Mouse (Mus musculus) telencephalon, adult 2 months (tissue): Measurements from ENCODE around the gene Dnmt3l.
"Not testable (repeated sequence)": the region's sequence is repeated elsewhere in the genome, so short reads cannot be mapped to it uniquely, and the experiment has no call there.

Experiments
- DNase-seq: peaks from one replicate; pipeline ENCODE4 v3.0.0-alpha.2; 2011; ENCODE audit warnings: low read depth, low spot score

Gene Dnmt3l

DNA sequence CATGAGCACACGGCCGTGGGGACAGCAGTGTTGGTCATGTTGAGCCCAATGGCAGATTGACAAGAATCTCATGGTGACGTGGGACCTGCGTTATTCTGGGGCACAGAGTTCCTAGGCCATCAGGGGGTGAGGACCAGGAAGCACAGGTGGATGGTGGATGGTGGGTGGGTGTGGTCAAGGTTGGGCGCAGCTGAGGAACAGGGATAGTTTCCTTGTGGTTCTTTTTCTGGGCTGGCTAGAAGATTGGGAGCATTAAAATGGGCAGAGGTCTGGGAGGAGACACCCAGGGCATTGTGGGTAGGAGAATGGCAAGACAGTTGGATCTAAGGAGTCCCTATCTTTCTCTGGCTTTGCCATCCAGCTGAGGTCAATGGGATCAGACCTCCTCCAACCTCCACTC lies at the start of gene Dnmt3l:
Gene Dnmt3l (plus strand): TSS at position 301 of the 400 bp plus-strand sequence.
- DNase-seq, result no peak

DNA sequence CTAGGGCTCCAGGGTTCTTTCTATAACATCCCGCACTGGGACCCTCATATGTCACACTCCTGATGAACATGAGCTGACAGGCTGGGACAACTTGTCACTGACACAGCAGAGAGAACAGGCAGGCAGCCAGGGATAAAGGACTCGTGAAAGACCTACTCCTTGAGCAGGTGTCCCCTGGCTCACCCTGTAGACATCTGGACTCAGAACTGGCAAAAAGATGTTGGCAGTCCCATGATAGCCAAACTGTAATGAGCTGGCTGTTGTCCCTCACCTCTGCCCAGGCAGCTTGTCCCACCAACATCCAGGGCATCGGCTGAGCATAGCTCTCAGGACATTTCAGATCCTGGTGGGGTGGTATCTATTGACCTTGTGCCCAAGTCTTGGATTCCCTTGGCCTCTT lies 46.1 kb upstream of the Dnmt3l start:
- DNase-seq, result no peak

DNA sequence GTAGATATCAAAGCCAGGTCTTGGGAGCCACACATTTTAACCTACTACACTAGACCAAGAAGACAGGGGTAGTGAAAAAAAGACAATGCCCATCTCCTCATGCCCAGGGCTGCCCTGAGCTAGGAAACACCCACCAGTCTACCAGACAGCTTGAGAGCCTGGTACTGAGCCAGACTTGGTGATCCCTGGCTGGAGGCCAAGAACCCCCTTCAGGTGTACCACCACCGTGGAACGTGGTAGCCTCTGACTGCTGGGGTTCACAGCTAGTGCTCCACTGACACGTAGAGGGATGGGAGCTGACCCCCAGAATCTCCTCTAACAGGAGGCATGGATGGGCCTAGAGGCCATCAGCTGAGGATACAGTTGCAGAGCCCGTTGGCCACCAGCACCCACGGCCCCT lies 41.5 kb upstream of the Dnmt3l start:
- no peak for DNase-seq

DNA sequence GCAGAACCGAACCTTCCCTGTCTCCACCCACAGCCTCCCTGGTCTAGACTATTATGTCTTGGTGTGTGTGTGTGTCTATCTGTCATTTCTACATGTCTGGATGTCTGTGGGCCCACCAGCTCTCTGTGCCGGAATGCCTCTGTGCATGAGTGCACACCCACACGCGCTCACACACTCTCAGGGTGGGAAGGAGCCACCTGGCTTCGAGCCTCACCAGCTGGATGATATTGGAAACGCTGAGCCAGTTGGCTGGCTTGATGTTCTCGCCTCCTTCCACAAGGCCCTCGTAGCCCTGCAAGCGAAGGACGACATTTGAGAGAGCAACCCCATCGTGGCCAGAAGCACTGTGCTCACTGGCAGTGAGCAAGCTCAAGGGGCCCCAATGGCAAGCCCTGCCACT lies 40.0 kb upstream of the Dnmt3l start:
- DNase-seq, result peak; percentile 94

DNA sequence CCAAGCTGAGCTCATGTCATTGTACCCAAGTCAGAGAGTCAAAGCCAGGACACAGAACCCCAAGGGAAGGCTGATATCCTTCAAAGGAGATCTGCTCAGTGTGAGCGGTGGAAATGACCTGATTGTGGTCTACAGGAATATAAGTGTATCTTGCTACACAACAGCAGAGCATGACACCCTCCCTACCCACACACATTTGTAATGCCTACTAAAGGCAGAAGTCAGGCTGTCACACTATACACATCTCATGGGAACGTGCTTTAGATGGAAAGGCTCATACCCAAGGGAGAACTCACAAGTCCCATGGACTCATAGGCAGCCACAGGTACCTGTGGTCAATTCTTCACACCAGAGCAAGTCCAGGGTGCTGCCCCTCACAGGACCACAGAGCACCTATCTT lies 39.4 kb upstream of the Dnmt3l start:
- DNase-seq, result no peak

DNA sequence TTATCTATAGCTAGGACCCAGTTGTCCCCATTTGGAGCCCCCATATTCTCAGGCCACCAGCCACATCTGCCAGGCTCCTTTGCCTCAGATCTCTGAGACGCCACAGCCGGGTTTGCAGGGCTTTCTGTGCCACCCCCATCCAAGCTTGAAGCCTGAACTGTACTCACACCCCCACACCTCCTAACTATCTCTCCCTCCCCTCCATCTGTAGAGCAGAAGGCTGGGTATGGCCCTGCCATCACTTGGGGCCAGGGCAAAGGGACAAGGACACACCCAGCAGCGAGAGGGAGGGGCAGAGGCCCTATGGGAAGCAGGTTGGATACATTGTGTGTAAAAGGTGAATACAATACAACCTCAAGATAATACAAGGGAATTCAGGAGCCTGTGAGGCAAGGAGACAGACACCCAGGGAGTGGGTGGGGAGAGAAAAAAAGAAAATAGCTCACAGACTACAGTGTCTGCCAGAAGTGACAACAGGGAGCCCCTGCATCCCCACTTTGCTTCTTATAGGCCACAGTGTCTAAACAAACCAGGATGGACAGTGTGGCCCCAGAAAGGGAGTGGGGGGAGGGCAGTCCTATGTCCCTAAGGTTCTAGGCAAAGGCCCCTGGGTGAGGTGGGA lies 37.2 kb upstream of the Dnmt3l start:
- no peak for DNase-seq

DNA sequence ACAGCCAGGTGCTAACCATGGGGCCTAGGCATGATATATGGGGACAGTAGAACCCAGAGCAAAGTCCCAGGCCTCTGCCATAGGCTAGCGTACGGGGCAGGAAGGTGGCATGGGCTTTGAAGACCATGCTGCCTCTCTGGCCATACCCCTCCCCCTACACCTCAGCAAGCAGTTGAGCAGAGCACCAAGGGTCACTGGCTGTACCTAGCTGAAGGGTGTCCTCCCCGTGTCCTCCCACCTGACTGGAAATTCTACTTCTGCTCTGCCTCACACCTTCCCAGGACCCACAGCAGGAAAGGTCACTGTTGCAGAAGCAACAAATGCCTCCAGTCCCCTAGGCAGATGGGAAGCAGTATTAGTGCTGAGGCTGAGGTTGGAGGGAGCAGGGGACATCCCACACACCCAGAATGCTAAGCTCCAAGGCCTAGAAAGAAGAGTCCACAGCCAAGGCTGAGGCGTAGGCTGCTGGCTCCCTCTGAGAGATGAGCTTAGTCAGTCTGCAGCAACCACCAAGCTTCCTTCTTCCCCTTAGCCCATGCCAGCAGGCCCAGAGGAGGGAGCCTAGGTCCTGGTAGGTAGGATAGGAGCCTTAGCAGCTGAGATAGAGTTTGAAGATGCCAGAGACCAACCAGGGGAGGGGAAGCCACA lies 35.8 kb upstream of the Dnmt3l start:
- DNase-seq, result no peak

DNA sequence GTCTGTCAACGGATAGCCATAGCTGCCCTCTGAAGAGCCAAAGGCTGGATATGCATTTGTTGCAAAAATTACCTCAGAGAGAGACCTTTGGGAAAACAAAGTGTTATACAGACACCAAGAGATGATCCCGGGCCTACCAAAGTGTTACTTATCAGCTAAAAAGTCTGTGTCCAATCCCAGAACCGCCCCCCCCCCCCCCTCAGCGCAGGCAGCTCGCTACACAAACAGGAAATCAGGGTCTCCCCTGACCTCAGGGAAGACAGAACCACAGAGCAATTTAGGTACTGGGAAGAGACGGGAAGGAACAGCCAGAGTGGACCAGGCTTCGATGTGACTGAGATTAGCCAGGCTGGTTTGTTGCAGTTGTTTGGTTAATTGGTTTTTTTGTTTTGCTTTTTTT lies 34.5 kb upstream of the Dnmt3l start:
- DNase-seq, result no peak

DNA sequence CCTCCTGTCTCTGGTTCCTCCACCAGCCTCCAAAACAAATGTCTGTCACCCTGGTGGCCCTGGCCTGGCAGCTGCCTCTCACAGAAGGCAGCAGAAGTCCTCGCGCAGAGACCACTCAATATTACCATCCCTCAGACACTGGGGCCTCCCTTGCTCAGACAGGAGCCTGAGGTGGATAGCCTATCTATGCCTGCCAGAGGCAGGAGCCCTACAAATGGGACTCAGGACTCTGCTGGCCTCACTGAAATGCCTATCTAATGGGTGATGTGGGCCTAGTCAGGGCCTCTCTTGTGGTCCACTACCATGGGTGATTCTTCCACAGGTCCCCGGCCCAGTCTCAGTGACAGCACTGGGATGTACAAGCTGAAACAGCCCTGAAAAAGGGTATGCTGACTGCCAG lies 33.6 kb upstream of the Dnmt3l start:
- DNase-seq, result no peak

DNA sequence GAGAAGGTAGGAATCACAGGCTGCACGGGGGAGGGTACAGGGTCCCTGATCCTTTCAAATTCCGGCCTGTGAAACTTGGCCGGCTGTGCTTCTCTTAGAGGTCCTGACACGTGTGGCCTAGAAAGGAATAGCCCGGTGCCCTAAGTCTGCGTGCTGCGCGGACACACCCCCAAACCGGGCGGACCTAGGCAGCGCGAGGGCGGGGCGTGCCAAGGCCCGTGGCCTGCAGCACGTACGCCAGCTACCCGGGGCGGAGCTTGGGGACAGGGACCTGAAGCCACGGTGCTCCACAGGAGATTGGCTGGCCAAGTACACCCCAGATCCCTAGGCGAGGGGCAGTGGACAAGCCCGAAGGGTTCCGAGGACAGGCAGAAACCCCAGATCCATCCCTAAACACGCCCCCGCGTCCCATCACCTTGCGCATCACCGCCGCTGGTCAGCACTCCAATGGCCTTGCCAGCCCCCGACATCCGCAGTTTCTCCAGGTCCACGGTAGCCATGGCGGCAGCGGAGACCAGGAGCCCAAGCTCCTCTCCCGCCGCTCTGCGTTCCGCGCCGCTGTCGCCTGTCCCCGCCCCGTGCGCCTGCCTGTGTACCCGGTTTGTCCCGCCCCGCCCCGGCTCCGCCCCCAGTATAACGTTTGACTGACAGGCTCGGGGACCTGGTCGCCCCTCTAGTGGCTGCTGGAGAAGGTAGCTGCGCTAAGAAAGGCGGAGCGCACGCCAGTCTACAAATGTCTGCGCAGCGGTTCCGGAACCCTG lies 32.4 kb upstream of the Dnmt3l start:
- peak; percentile 81 for DNase-seq

DNA sequence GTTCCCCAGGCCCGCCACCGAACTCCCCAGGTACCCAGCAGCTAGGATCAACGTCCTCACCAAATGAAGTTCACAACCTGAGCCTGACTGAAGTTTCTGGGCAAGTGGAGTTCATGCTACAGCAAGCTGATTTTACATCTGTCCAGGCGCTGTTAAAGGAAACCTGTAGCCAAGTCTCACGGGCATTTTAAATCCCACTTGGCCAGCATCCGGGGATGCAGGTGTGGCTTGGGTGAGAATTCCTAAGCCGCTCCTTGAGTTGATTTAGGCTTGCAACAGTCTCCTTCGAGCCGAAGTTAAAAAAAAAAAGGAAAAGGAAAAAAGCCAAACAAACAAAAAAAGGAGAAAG lies 31.8 kb upstream of the Dnmt3l start, which contains the start of gene Pfkl:
Gene Pfkl (minus strand): TSS at position 139 of the 349 bp plus-strand sequence.
- DNase-seq, result no peak

DNA sequence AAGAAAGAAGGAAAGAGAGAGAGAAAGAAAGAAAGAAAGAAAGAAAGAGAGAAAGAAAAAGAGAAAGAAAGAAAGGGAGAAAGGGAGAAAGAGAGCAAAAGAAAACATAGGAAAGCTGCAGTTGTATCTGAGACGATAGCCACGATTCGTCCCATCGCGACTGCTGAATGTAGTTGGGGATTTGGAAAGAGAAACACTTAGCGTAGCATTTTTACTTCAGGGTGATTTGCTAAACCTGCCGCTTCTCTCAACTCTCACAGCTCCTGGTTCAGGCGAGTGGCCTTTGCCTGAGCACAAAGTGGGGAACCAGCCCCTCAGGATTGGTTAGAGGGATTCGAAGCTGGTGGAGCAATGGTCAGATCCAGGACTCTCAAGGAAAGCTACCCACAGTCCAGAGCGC lies 31.4 kb upstream of the Dnmt3l start:
- DNase-seq, result no peak

DNA sequence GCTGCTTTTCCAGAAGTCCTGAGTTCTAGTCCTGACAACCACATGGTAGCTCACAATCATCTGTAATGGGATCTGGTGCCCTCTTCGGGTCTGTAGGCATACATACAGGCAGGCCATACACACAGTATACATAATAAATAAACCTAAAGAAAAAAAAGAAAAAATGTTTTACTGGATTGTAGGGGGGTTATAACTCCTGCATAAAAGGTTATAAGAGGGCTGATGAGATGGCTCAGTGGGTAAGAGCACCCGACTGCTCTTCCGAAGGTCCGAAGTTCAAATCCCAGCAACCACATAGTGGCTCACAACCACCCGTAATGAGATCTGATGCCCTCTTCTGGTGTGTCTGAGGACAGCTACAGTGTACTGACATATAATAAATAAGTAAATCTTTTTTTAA lies 30.6 kb upstream of the Dnmt3l start:
- DNase-seq, result not testable (repeated sequence)

DNA sequence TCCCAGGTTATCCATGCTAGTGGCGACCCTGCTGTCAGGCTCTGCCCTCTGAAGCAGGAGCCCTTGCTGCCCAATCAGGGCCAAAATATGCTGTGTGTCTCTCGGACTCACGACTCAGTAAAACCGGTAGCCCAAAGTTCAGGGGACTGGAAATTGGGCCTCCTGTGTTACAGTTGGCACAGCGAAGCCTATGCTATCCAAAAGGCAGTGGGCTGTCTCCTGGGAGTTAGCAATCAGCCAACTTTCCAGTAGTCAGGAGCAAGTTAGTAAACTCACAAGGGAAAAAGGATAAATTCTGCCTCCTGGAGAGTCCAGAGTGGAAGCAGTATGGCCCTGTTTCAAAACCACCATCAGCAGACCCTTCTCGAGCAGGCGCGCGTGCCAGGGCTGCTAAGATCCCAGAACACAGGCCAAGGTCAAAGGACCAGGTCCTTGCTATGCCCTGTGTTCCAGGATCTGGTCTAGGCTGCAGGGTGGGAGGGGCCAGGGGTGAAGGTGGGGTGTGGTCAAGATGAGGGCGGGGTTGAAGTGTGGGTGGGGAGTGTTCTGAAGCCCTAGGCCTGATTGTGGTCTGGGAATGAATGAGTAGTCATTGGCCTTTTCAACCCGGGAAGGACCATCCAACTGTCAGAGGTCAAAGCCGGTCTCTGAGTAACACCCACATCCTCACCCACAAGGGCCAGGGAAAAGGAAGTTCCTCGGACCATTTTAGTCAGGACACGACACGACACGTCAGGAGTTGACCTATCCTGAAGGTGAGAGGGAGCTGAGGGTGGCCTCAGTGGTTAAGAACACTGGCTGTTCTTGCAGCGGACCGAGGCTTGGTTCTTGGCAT lies 28.9 kb upstream of the Dnmt3l start:
- no peak for DNase-seq

DNA sequence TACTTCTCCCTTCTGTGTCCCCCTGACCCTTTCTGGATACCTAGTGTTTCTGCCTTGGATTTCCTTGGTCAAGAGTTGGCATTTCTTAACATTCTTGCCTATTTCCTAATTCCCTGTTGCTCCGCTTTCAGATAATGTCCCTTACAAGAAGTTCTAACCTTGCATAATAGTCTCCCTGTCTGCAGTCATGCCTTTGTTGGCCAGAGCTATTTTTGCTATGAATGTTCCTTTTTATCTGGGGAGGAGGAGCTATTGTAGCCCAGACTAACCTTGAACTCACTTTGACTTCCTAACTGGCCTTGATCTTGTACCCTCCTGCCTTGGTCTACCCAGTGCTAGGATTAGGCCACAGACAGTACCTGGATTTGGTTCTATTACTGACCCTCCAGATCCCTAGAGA lies 26.3 kb upstream of the Dnmt3l start:
- DNase-seq, result no peak

DNA sequence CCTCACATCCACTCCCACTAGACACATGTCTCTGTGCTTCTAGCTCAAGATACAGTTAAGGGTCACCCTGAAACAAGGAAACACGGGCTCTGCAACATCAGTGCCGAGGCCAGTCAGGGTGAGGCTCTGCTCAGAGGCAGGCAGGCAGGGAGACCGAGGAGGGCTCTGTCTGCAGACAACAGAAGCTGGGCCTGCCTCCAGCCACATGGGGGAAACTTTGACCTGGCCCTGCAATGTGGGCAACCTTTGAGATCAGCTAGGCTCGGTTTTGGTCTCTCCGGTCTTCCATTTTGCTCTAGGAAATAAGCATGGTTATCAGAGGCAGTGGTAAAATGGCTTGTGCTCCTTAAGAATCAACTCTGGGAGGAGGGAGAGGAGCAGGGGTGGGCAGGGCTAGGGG lies 25.4 kb upstream of the Dnmt3l start:
- DNase-seq, result no peak

DNA sequence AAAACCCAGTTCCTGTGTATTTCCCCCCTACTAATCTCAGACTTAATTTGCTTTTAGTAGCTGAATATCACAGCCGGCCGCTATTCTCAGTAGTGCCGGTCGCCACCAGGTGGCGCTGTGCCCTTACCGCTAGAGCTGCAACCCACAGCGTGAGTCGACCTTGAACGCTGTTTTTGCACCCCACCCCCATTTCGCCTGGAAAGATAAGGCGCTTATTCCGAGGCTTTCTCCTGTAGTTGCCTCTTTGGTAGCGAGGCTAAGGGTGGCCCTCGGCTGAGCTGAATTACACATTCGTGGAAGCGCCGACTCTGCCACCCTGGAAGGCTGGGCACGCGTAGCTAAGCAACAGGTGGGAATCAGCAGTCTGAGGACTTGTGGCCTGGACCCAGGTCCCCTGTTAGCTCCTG lies 22.9 kb upstream of the Dnmt3l start:
- DNase-seq, result no peak

DNA sequence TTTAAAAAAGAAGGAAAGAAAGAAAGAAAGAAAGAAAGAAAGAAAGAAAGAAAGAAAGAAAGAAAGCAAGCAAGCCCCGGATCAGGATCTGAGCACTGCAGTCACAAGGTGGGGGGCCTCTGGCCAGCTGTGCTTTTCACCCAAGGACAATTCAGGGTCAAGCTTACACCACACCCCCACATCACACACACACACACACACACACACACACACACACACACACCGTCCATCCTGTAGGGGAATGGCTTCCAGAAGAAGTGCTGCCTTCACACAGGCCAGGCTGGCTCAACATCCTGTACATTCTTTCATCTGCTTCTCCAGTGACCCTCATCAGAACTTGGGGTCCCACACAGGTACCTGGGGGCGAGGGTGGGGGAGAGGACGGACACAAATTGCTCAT lies 22.5 kb upstream of the Dnmt3l start:
- DNase-seq, result no peak

DNA sequence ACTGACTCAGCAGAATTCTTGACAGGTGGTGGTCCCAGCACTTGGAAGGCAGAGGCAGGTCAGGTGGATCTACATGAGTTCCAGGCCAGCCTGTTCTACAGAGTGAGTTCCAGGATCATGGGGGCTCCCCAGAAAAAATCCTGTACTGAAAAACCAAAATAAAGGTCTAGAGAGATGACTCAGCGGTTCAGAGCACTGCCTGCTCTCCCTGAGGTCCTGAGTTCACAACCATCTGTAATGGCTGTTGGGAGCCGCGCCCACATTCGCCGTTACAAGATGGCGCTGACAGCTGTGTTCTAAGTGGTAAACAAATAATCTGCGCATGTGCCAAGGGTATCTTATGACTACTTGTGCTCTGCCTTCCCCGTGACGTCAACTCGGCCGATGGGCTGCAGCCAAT lies 21.8 kb upstream of the Dnmt3l start:
- not testable (repeated sequence) for DNase-seq

DNA sequence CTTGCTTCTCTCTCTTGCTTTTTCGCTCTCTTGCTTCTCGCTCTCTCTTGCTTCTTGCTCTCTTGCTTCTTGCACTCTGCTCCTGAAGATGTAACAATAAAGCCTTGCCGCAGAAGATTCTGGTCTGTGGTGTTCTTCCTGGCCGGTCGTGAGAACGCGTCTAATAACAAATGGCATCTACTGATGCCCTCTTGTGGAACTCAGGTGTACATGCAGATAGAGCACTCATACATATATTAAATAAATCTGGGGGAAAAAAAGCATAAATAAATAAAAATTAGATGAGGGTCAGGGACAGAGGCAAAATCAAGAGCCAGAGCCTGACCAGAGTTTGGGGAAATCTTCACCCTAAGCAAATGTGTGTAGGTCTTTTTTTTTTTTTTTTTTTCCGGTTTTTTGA lies 16.3 kb upstream of the Dnmt3l start:
- not testable (repeated sequence) for DNase-seq

DNA sequence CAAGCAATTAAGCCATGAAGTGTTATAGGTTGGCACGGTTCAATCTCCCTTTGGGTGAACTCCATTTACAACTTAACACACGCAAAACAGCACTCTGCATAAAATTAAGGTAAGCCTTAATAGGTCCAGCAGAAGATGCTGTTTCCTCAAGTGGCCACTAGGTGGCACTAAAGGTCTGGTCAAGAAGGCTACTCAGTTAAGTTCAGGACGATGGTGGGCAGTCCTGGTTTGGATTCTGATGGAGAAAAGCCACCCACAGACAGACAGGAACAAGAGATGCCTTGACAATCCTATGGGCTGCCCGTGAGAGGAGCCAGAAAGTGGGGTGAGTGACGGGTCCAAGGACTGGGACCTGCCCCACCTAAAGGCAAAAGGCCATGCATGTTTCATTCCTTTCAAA lies 13.6 kb upstream of the Dnmt3l start:
- peak; percentile 68 for DNase-seq

DNA sequence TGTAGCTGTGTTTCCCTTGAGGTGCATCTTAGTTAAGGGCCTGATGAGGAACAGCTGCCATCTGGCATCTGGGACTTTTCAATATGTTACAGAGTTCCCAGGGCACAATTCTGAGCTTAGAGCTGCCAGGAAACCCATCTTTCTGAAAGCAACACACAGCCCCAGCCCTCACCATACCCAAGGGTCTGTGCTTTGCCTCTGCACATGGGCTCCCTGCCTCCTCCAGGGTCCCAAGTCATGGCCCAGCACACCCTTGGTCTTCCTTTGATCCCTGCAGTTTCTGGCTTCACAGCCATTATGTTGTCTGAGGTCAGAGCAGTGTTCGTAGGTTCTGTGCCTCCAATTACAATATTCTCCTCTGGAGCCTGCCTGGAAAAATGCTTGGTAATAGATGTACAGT lies 12.7 kb upstream of the Dnmt3l start:
- DNase-seq, result no peak
